Mouse (Mus musculus) testis, adult 2 months (tissue): ENCODE results near the gene Il18r1.

Experiments
- CTCF ChIP-seq: fragments of 200-500 bp; IDR thresholded peaks from 2 replicates; pipeline ENCODE4 v1.5.1; 2012; ENCODE audit warnings: low read depth, mild to moderate bottlenecking, inconsistent platforms, low read length, moderate library complexity; ENCODE audit not compliant: control insufficient read depth, insufficient read depth, insufficient replicate concordance
- POLR2A ChIP-seq: fragments of 200-500 bp; IDR thresholded peaks from 2 replicates; pipeline ENCODE4 v1.6.1; 2012; ENCODE audit warnings: low read depth, mild to moderate bottlenecking, inconsistent platforms, low read length, moderate library complexity; ENCODE audit not compliant: control insufficient read depth

- TF ChIP-seq POLR2A (no peak), CTCF (no peak)
Observed at GRCm38 (mm10) chr1:40417034-40417433, 48.3 kb upstream of the Il18r1 start.
